Mouse (Mus musculus) CD4-positive, CD25-positive, alpha-beta regulatory T cell (primary cell): ENCODE data around the gene Cpn2. TPM values are rescaled to one million over a fixed set of nuclear protein-coding genes. Genes with fewer than 3 reads are reported as not detected.

ENCODE experiments used
- polyA plus RNA-seq: library from polyadenylated mRNA; unstranded; fragments of 100-300 nt; shearing (Covaris generic); gene quantifications from one replicate; pipeline ENCODE4 v1.2.1, GENCODE M21; 2017

The Cpn2 gene
- not detected for polyA plus RNA-seq

DNA sequence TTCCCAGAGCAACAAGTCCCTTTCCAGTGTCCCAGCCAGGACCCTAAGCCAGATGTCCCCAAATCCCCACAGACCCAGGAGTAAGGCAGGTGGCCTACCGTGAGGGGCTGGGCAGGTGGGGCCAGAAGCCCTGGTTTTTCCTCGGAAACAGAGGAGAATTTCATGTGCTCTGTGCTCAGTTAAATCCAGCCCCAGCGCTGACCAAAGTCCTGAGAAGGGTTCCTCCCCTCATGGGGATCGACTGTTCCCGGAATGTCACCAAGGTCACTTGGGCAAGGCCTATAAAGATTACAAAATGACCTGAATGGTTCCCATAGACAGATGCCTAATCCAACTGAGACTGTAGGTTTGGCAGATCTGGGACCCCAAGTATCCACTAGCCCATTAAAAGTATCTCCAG, at the start of gene Cpn2:
TSS of gene Cpn2 (minus strand) at position 141 of the 400 bp plus-strand sequence.

DNA sequence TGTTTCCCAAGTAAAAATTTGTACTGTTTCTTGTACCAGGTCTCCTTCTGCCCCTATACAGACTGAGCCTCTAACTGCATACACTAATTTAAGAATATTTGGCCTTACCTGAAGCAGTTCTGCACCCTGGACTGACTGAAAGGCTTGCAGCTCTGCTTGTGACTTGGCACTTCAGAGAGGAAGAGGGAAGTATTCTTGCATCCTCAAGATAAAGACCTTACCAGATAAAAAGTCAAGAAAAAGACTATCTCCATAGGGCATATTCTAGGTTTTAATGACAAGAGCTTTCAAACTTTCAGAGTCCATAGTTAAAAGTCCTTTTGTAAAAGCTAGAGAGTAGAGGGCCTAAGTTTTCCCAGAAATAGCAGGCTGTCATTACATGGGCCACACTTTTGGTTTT, 43.3 kb upstream of the Cpn2 start, which contains the start of gene Gp5:
TSS of gene Gp5 (minus strand) at position 133 of the 400 bp plus-strand sequence.

DNA sequence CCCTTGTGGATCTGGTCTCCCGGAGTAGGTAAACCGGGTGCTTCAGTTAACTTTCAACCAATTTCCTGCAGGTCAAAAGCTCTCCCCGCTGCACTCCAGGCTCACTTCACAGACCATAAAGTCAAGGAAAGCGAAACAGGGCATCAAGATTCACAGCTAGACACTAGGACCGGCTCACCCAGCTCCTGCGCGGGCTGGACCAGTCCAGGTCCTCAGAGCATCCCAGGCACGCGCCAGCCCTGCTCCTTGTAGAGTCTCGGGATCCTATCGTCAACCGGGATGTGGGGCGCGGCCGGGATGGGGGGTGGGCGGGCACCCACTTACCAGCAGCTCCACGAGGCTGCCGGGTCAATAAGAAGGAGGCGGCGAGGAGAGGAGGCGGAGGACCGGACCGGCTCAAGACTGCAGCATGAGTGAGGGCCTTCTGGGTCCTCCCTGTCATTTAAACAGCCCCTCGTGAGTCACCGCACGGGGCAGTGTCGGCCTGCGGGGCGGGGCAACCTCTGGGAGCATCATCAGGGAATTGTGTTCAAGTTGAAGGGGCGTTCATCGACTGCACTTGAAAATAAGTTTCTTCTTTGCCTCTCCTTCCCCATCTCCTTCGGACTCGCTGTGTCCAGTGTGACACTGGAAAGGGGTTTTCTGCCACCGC, 15.7 kb upstream of the Cpn2 start, which contains the start of gene Lrrc15:
TSS of gene Lrrc15 (minus strand) at position 413 of the 652 bp plus-strand sequence.

Other genes with a start within 250 kb of the Cpn2 start
- gene Hes1, start 203.1 kb downstream of the Cpn2 start, polyA plus RNA-seq: 0.48 TPM
- gene Lrrc15, start 15.8 kb upstream of the Cpn2 start, polyA plus RNA-seq: not detected
- 0.18 TPM for gene Gp5, start 43.3 kb upstream of the Cpn2 start, polyA plus RNA-seq
- 55.7 TPM for gene Atp13a3, start 138.5 kb upstream of the Cpn2 start, polyA plus RNA-seq